Mouse (Mus musculus) MEL (cell line): ENCODE data around the gene Tmem151a. TPM values are rescaled to one million over a fixed set of nuclear protein-coding genes. Genes with fewer than 3 reads are reported as not detected.

Source experiments
- DNase-seq: peaks from one replicate; pipeline ENCODE4 v3.0.0; 2011; ENCODE audit warnings: low read depth, low spot score
- H3K27ac ChIP-seq: 2 replicates; pipeline ENCODE4 v1.5.1; 2012; ENCODE audit warnings: low read depth, mild to moderate bottlenecking, control low read depth, low read length, moderate library complexity; ENCODE audit not compliant: control insufficient read depth
- H3K27me3 ChIP-seq, 2 experiments: fragments of 150-350 bp in 1 of 2; sonication (generic) in 1 of 2; 2 replicates each; pipeline ENCODE4 v1.6.1; 2012; ENCODE audit warnings: low read length in 2 of 2, mild to moderate bottlenecking in 2 of 2, improper control_type of control experiment in 1 of 2, moderate library complexity in 1 of 2; ENCODE audit not compliant: insufficient read depth in 2 of 2, control insufficient read depth in 1 of 2
- H3K36me3 ChIP-seq, 2 experiments: 2 replicates each; pipeline ENCODE4 v1.6.1; 2012 to 2014; ENCODE audit warnings: low read length in 2 of 2, improper control_type of control experiment in 1 of 2, inconsistent platforms in 1 of 2, mild to moderate bottlenecking in 1 of 2; ENCODE audit not compliant: insufficient read depth in 2 of 2, control insufficient read depth in 1 of 2
- H3K4me1 ChIP-seq, 2 experiments: fragments of 150-350 bp in 1 of 2; sonication (generic) in 1 of 2; 2 replicates each; pipeline ENCODE4 v1.6.1; 2012; ENCODE audit warnings: low read length in 2 of 2, improper control_type of control experiment in 1 of 2, mild to moderate bottlenecking in 1 of 2; ENCODE audit not compliant: insufficient read depth in 2 of 2, control insufficient read depth in 1 of 2
- H3K4me3 ChIP-seq, 2 experiments: fragments of 150-350 bp in 1 of 2; sonication (generic) in 1 of 2; 2 replicates each; pipeline ENCODE4 v1.5.1; 2012; ENCODE audit warnings: low read depth in 2 of 2, low read length in 2 of 2, mild to moderate bottlenecking in 2 of 2, moderate library complexity in 2 of 2, control low read depth in 1 of 2, improper control_type of control experiment in 1 of 2; ENCODE audit not compliant: control insufficient read depth in 1 of 2, insufficient read depth in 1 of 2
- H3K79me2 ChIP-seq: 2 replicates; pipeline ENCODE4 v1.6.1; 2012; ENCODE audit warnings: mild to moderate bottlenecking, low read length, moderate library complexity; ENCODE audit not compliant: control insufficient read depth, poor library complexity, insufficient read depth
- H3K9ac ChIP-seq: 2 replicates; pipeline ENCODE4 v1.6.1; 2012; ENCODE audit warnings: low read depth, mild to moderate bottlenecking, control low read depth, low read length, moderate library complexity; ENCODE audit not compliant: control insufficient read depth, poor library complexity, severe bottlenecking
- H3K9me3 ChIP-seq: fragments of 150-350 bp; sonication (generic); replicated peaks from 2 replicates; pipeline ENCODE4 v1.6.1; 2012; ENCODE audit warnings: mild to moderate bottlenecking, low read length, improper control_type of control experiment, moderate library complexity; ENCODE audit not compliant: insufficient read depth
- BHLHE40 ChIP-seq: IDR thresholded peaks from 2 replicates; pipeline ENCODE4 v1.6.1; 2012; ENCODE audit warnings: low read depth, mild to moderate bottlenecking, inconsistent platforms, low read length, improper control_type of control experiment, borderline replicate concordance
- CHD1 ChIP-seq: IDR thresholded peaks from 2 replicates; pipeline ENCODE4 v1.6.1; 2012; ENCODE audit warnings: low read depth, mild to moderate bottlenecking, inconsistent platforms, low read length, improper control_type of control experiment
- CHD2 ChIP-seq: IDR thresholded peaks from 2 replicates; pipeline ENCODE4 v1.6.1; 2011; ENCODE audit warnings: low read length, improper control_type of control experiment
- CTCF ChIP-seq, 3 experiments: IDR thresholded peaks in 2 of 3; conservative IDR thresholded peaks in 1 of 3; 2 replicates each; pipeline ENCODE4 v1.5.1; 2011 to 2012; ENCODE audit warnings: low read length in 3 of 3, low read depth in 2 of 3, mild to moderate bottlenecking in 2 of 3, improper control_type of control experiment in 1 of 3, inconsistent platforms in 1 of 3, mixed read lengths in 1 of 3, moderate library complexity in 1 of 3; ENCODE audit not compliant: control insufficient read depth in 1 of 3, insufficient read depth in 1 of 3, poor library complexity in 1 of 3, severe bottlenecking in 1 of 3
- E2F4 ChIP-seq: IDR thresholded peaks from 2 replicates; pipeline ENCODE4 v1.6.1; 2011; ENCODE audit warnings: low read depth, low read length, improper control_type of control experiment, borderline replicate concordance
- ELF1 ChIP-seq: IDR thresholded peaks from 2 replicates; pipeline ENCODE4 v1.6.1; 2014; ENCODE audit warnings: low read depth, mild to moderate bottlenecking, inconsistent platforms, low read length, improper control_type of control experiment, moderate library complexity
- ETS1 ChIP-seq: IDR thresholded peaks from 2 replicates; pipeline ENCODE4 v1.6.1; 2012; ENCODE audit warnings: low read depth, mild to moderate bottlenecking, inconsistent platforms, low read length, improper control_type of control experiment, moderate library complexity
- GABPA ChIP-seq: IDR thresholded peaks from 2 replicates; pipeline ENCODE4 v1.6.1; 2012; ENCODE audit warnings: low read depth, mild to moderate bottlenecking, inconsistent platforms, low read length, improper control_type of control experiment, moderate library complexity
- GATA1 ChIP-seq: IDR thresholded peaks from 2 replicates; pipeline ENCODE4 v1.6.1; 2011; ENCODE audit warnings: low read depth, low read length, improper control_type of control experiment
- HCFC1 ChIP-seq: IDR thresholded peaks from 2 replicates; pipeline ENCODE4 v1.6.1; 2012; ENCODE audit warnings: low read depth, mild to moderate bottlenecking, inconsistent platforms, low read length, improper control_type of control experiment, moderate library complexity
- KAT2A ChIP-seq: conservative IDR thresholded peaks from 2 replicates; pipeline ENCODE4 v1.6.1; 2012; ENCODE audit warnings: low read depth, low read length, improper control_type of control experiment, inconsistent platforms
- MAFK ChIP-seq: IDR thresholded peaks from 2 replicates; pipeline ENCODE4 v1.6.1; 2011; ENCODE audit warnings: low read depth, mild to moderate bottlenecking, low read length, improper control_type of control experiment, borderline replicate concordance
- MAX ChIP-seq: IDR thresholded peaks from 2 replicates; pipeline ENCODE4 v1.6.1; 2011; ENCODE audit warnings: low read length, improper control_type of control experiment
- MAZ ChIP-seq: IDR thresholded peaks from 2 replicates; pipeline ENCODE4 v1.6.1; 2012; ENCODE audit warnings: low read depth, mild to moderate bottlenecking, inconsistent platforms, low read length, improper control_type of control experiment
- MEF2A ChIP-seq: IDR thresholded peaks from 2 replicates; pipeline ENCODE4 v1.6.1; 2014; ENCODE audit warnings: low read depth, mild to moderate bottlenecking, inconsistent platforms, low read length, improper control_type of control experiment; ENCODE audit not compliant: poor library complexity, insufficient replicate concordance, severe bottlenecking; ENCODE audit errors: extremely low read depth
- MXI1 ChIP-seq: IDR thresholded peaks from 2 replicates; pipeline ENCODE4 v1.6.1; 2011; ENCODE audit warnings: mild to moderate bottlenecking, low read depth, low read length, improper control_type of control experiment
- MYC ChIP-seq: IDR thresholded peaks from 2 replicates; pipeline ENCODE4 v1.6.1; 2011; ENCODE audit warnings: low read depth, mild to moderate bottlenecking, low read length, improper control_type of control experiment, moderate library complexity
- NELFE ChIP-seq: IDR thresholded peaks from 2 replicates; pipeline ENCODE4 v1.6.1; 2011; ENCODE audit warnings: low read depth, low read length, improper control_type of control experiment
- NRF1 ChIP-seq: IDR thresholded peaks from 2 replicates; pipeline ENCODE4 v1.6.1; 2014; ENCODE audit warnings: low read depth, mild to moderate bottlenecking, inconsistent platforms, low read length, improper control_type of control experiment, moderate library complexity; ENCODE audit not compliant: poor library complexity, insufficient read depth, severe bottlenecking
- POLR2A ChIP-seq, 2 experiments: IDR thresholded peaks; 2 replicates each; pipeline ENCODE4 v1.6.1; 2011 to 2012; ENCODE audit warnings: low read length in 2 of 2, mild to moderate bottlenecking in 2 of 2, control low read depth in 1 of 2, improper control_type of control experiment in 1 of 2, low read depth in 1 of 2, moderate library complexity in 1 of 2; ENCODE audit not compliant: control insufficient read depth in 1 of 2, insufficient read depth in 1 of 2, poor library complexity in 1 of 2
- POLR2AphosphoS2 ChIP-seq: IDR thresholded peaks from 2 replicates; pipeline ENCODE4 v1.6.1; 2011; ENCODE audit warnings: low read length, improper control_type of control experiment
- POLR2AphosphoS5 ChIP-seq: IDR thresholded peaks from 2 replicates; pipeline ENCODE4 v1.6.1; 2012; ENCODE audit warnings: low read depth, borderline replicate concordance, mild to moderate bottlenecking, inconsistent platforms, low read length, moderate library complexity, mixed read lengths
- RAD21 ChIP-seq: IDR thresholded peaks from 2 replicates; pipeline ENCODE4 v1.6.1; 2011; ENCODE audit warnings: mild to moderate bottlenecking, low read depth, low read length, improper control_type of control experiment
- RCOR1 ChIP-seq: IDR thresholded peaks from 2 replicates; pipeline ENCODE4 v1.6.1; 2012; ENCODE audit warnings: low read depth, mild to moderate bottlenecking, inconsistent platforms, low read length, improper control_type of control experiment
- SIN3A ChIP-seq: IDR thresholded peaks from 2 replicates; pipeline ENCODE4 v1.6.1; 2012; ENCODE audit warnings: low read length, improper control_type of control experiment, inconsistent platforms
- SMC3 ChIP-seq: IDR thresholded peaks from 2 replicates; pipeline ENCODE4 v1.6.1; 2011; ENCODE audit warnings: low read depth, low read length, improper control_type of control experiment
- TAL1 ChIP-seq: IDR thresholded peaks from 2 replicates; pipeline ENCODE4 v1.6.1; 2012; ENCODE audit warnings: mild to moderate bottlenecking, inconsistent platforms, low read length, moderate library complexity, mixed read lengths
- TBP ChIP-seq: IDR thresholded peaks from 2 replicates; pipeline ENCODE4 v1.8.0; 2011; ENCODE audit warnings: low read depth, low read length, improper control_type of control experiment
- USF1 ChIP-seq: IDR thresholded peaks from 2 replicates; pipeline ENCODE4 v1.6.1; 2014; ENCODE audit warnings: low read depth, mild to moderate bottlenecking, inconsistent platforms, low read length, improper control_type of control experiment, moderate library complexity
- ZC3H11A ChIP-seq: IDR thresholded peaks from 2 replicates; pipeline ENCODE4 v1.6.1; 2012; ENCODE audit warnings: low read depth, mild to moderate bottlenecking, inconsistent platforms, low read length, improper control_type of control experiment
- ZKSCAN1 ChIP-seq: IDR thresholded peaks from 2 replicates; pipeline ENCODE4 v1.6.1; 2012; ENCODE audit warnings: low read depth, mild to moderate bottlenecking, inconsistent platforms, low read length, improper control_type of control experiment, moderate library complexity
- ZNF384 ChIP-seq: IDR thresholded peaks from 2 replicates; pipeline ENCODE4 v1.6.1; 2012; ENCODE audit warnings: low read depth, mild to moderate bottlenecking, inconsistent platforms, low read length, improper control_type of control experiment
- polyA plus RNA-seq, 2 experiments: library from polyadenylated mRNA; stranded (reverse) in 1 of 2; unstranded in 1 of 2; fragments of >175 nt in 1 of 2; fragments of >200 nt in 1 of 2; gene quantifications; 2 replicates each; pipeline versions ENCODE4 v1.2.1 to v1.2.4; 2012; ENCODE audit warnings: low replicate concordance in 2 of 2, low read depth in 1 of 2; ENCODE audit not compliant: insufficient read length in 2 of 2, insufficient read depth in 1 of 2, missing spikeins in 1 of 2
- total RNA-seq: library from RNA; depleted of rRNA; stranded (reverse); fragments of 300-350 nt; gene quantifications from 2 replicates; pipeline ENCODE4 v1.2.3, GENCODE M21; 2012

The Tmem151a gene
- total and polyA plus RNA-seq, 3 experiments = 0.63 TPM; not detected in 2

- peak; percentile 93 for DNase-seq
- Histone ChIP-seq H3K4me3 (no peak overlapping the region), H3K27ac (no peak overlapping the region), H3K9me3 (no peaks in the 10 kb centered on the region), H3K27me3 (no peaks in the 10 kb centered on the region), H3K9ac (no peak overlapping the region), H3K79me2 (no peaks in the 10 kb centered on the region), H3K4me1 (peaks cover 0 to 15% of the 10 kb centered on the region in 2 experiments; a peak in 2 of 4 replicates), H3K36me3 (peaks cover 0 to 4% of the 10 kb centered on the region in 2 experiments; a peak in 2 of 4 replicates)
- TF ChIP-seq ZC3H11A (0 out of 2 replicates have a peak, but pooled peaks have one; percentile 26), HCFC1 (peak; percentile 59; the same call in 1 of the 2 replicates), NRF1 (no peak), KAT2A (no peak), RAD21 (peak; percentile 70), MXI1 (peak; percentile 85), USF1 (no peak), ZNF384 (no peak), CTCF (IDR thresholded peaks at IDR 0.05 in 2 of 3, conservative IDR thresholded peaks at IDR 0.05 in 1 of 3; ENCODE audit: control insufficient read depth in 1 of 3, insufficient read depth in 1 of 3, low read depth in 2 of 3, low read length in 3 of 3, poor library complexity in 1 of 3, severe bottlenecking in 1 of 3) (peak; percentile 83 to 95 (median 92)), NELFE (no peak), POLR2AphosphoS2 (peak; percentile 58; the same call in 1 of the 2 replicates), MYC (no peak), SIN3A (peak; percentile 86), MAFK (no peak), POLR2A (IDR thresholded peaks at IDR 0.05; ENCODE audit: control insufficient read depth in 1 of 2, insufficient read depth in 1 of 2, low read depth in 1 of 2, low read length in 2 of 2, poor library complexity in 1 of 2) (peak; percentile 25 to 42; a peak in 1 of 4 replicates), TBP (no peak), ETS1 (no peak), RCOR1 (no peak), POLR2AphosphoS5 (no peak), CHD2 (no peak), ELF1 (peak; percentile 65; the same call in 1 of the 2 replicates), ZKSCAN1 (no peak), MAX (no peak), SMC3 (peak; percentile 87), E2F4 (no peak), GATA1 (peak; percentile 72), TAL1 (no peak), BHLHE40 (no peak), MAZ (peak; percentile 67; the same call in 1 of the 2 replicates), GABPA (no peak), MEF2A (no peak), CHD1 (no peak)
Observed at GRCm38 (mm10) chr19:5094243-5094632, 8.9 kb upstream of the Tmem151a start.
